In the genomic region with DNA sequence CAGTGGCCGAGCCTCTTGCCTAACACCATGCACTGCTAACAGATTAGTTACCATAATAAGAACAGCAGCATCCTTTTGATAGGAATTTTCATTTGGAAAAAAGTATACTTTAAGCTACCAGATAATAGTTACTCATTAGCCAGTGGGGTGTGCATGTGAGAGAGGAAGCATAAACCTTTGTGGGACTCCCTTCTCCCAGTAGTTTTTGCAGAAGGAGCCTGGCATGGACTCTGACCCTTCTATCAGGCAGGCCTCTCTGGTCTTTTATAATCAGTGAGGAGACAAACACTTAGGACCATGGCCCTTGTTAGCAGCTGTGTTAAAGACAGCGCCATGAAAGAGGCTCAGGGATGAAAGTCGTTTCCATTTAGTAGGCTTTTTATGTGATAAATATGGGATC, we compare ENCODE assay signal across 22 mouse cellular contexts.
DNase-seq lines count a peak whose midpoint lies in the region; ATAC-seq lines count a peak whose summit lies in the region.
"Had no signal": no experiment of that assay in that cellular context is flagged by ENCODE, and none has a peak within 500 bp of the region (broad histone marks: within the 10 kb centered on the region; RNA-seq: fewer than 3 reads in every experiment).

No protein-coding gene starts in this region.

- ATAC-seq in intestine, embryonic 15.5 days: peak; percentile 84
- ATAC-seq: forebrain, embryonic 14.5 days; midbrain, embryonic 13.5 days had no signal

- no peaks in the 10 kb centered on the region for H3K27me3 ChIP-seq in intestine, embryonic 15.5 days (replicated peaks)
- H3K27me3 ChIP-seq: hindbrain, embryonic 15.5 days; limb, embryonic 12.5 days; lung, embryonic 15.5 days; midbrain, embryonic 13.5 days had no signal

- H3K4me3 ChIP-seq in intestine, embryonic 15.5 days (replicated peaks): no peak overlapping the region
- H3K4me3 ChIP-seq: gastrocnemius, adult 2 months; heart, embryonic 10.5 days; hindbrain, embryonic 15.5 days; limb, embryonic 12.5 days; lung, embryonic 15.5 days; megakaryocyte, embryonic 14.5 days; midbrain, embryonic 13.5 days had no signal

- no peaks in the 10 kb centered on the region for H3K36me3 ChIP-seq in intestine, embryonic 15.5 days
- H3K36me3 ChIP-seq: hindbrain, embryonic 15.5 days; midbrain, embryonic 13.5 days had no signal

- no peaks in the 10 kb centered on the region for H3K9me3 ChIP-seq in intestine, embryonic 15.5 days
- H3K9me3 ChIP-seq: heart, embryonic 10.5 days; hindbrain, embryonic 15.5 days; limb, embryonic 12.5 days; lung, embryonic 15.5 days; megakaryocyte, embryonic 14.5 days; midbrain, embryonic 13.5 days had no signal

- no peak overlapping the region; the same call in 1 of the 2 replicates for H3K4me2 ChIP-seq in intestine, embryonic 15.5 days (replicated peaks)
- H3K4me2 ChIP-seq: hindbrain, embryonic 15.5 days; limb, embryonic 12.5 days; lung, embryonic 15.5 days; midbrain, embryonic 13.5 days had no signal

- peak overlapping the region; percentile 77; the same call in 1 of the 2 replicates for H3K27ac ChIP-seq in intestine, embryonic 15.5 days
- H3K27ac ChIP-seq: heart, embryonic 10.5 days; hindbrain, embryonic 15.5 days; limb, embryonic 12.5 days; liver, embryonic 14.5 days; lung, embryonic 15.5 days; midbrain, embryonic 13.5 days had no signal

- H3K9ac ChIP-seq in intestine, embryonic 15.5 days: no peak overlapping the region
- H3K9ac ChIP-seq: hindbrain, embryonic 15.5 days; limb, embryonic 12.5 days; liver, embryonic 14.5 days; lung, embryonic 15.5 days; midbrain, embryonic 13.5 days had no signal

- 28% methylated on average over 3 of the region's 3 CpGs for WGBS in intestine, embryonic 15.5 days

- H3K4me1 ChIP-seq in intestine, embryonic 15.5 days (replicated peaks): peaks cover 14% of the 10 kb centered on the region
- H3K4me1 ChIP-seq: hindbrain, embryonic 15.5 days; limb, embryonic 12.5 days; megakaryocyte, embryonic 14.5 days; midbrain, embryonic 13.5 days had no signal

- DNase-seq in kidney, postnatal 14 days: peak; percentile 58
- DNase-seq in kidney, postnatal 4 days: no peak
- peak; percentile 46 to 79 for DNase-seq in kidney, postnatal 36 days
- DNase-seq in cerebellum, adult 9-10 months: no peak
- no peak for DNase-seq in urinary bladder, postnatal 10 days (ENCODE audit: low spot score)
- no peak for DNase-seq in ovary, postnatal 14 days (ENCODE audit: low spot score)
- DNase-seq: adrenal gland, postnatal 14 days; cerebellum, adult 8-10 months; gastrocnemius, adult 2 months; layer of hippocampus, postnatal 36 days; lung, postnatal 36 days; spleen, adult 18-20 months; thymus, adult 2 months had no signal

Comparison
In these comparisons a context has a peak if more than half of its experiments do, and no peak if none do; other contexts are left out.
1. DNase-seq: peak in kidney, postnatal 14 days (single experiment) and kidney, postnatal 36 days (2 of 2); none in kidney, postnatal 4 days (0 of 2), cerebellum, adult 9-10 months (single experiment), urinary bladder, postnatal 10 days (single experiment) and ovary, postnatal 14 days (single experiment).